Mouse (Mus musculus) limb, embryonic 14.5 days (tissue): Measurements from ENCODE around the gene Prkce. TPM values are rescaled to one million over a fixed set of nuclear protein-coding genes. Genes with fewer than 3 reads are reported as not detected.

ENCODE experiments used
- ATAC-seq: fragments of 200-750 bp; cut with Nextera tagmentation; 2 replicates; pipeline ENCODE4 v1.8.0; 2017; ENCODE audit warnings: low read depth, moderate number of reproducible peaks, moderate TSS enrichment; ENCODE audit not compliant: low FRiP score
- DNase-seq: peaks from one replicate; pipeline ENCODE4 v3.0.0-alpha.2; 2015; ENCODE audit warnings: low spot score
- H3K27ac ChIP-seq: fragments of 300-500 bp; sonication (generic); replicated peaks from 2 replicates; pipeline ENCODE4 v1.5.1; 2014; ENCODE audit warnings: low read depth, mild to moderate bottlenecking, low read length, moderate library complexity, mixed read lengths
- H3K27me3 ChIP-seq: fragments of 300-500 bp; sonication (generic); 2 replicates; pipeline ENCODE4 v1.6.1; 2014; ENCODE audit warnings: low read length, mixed read lengths; ENCODE audit not compliant: control insufficient read depth, insufficient read depth
- H3K36me3 ChIP-seq: fragments of 300-500 bp; sonication (generic); 2 replicates; pipeline ENCODE4 v1.6.1; 2014; ENCODE audit warnings: mild to moderate bottlenecking, low read length, moderate library complexity, mixed read lengths; ENCODE audit not compliant: control insufficient read depth, insufficient read depth
- H3K4me1 ChIP-seq: fragments of 300-500 bp; sonication (generic); 2 replicates; pipeline ENCODE4 v1.6.1; 2014; ENCODE audit warnings: antibody characterized with exemption, low read length, mixed read lengths; ENCODE audit not compliant: control insufficient read depth, insufficient read depth
- H3K4me2 ChIP-seq: fragments of 300-500 bp; sonication (generic); replicated peaks from 2 replicates; pipeline ENCODE4 v1.6.1; 2014; ENCODE audit warnings: low read depth, mild to moderate bottlenecking, low read length, moderate library complexity; ENCODE audit not compliant: severe bottlenecking
- H3K4me3 ChIP-seq: fragments of 300-500 bp; sonication (generic); replicated peaks from 2 replicates; pipeline ENCODE4 v1.5.1; 2014; ENCODE audit warnings: low read length
- H3K9ac ChIP-seq: fragments of 300-500 bp; sonication (generic); 2 replicates; pipeline ENCODE4 v1.6.1; 2014; ENCODE audit warnings: mild to moderate bottlenecking, low read depth, low read length, moderate library complexity; ENCODE audit not compliant: severe bottlenecking
- H3K9me3 ChIP-seq: fragments of 300-500 bp; sonication (generic); 2 replicates; pipeline ENCODE4 v1.6.1; 2016; ENCODE audit warnings: low read length; ENCODE audit not compliant: control insufficient read depth
- POLR2A ChIP-seq: fragments of 200-500 bp; IDR thresholded peaks from 2 replicates; pipeline ENCODE4 v1.8.0; 2012; ENCODE audit warnings: inconsistent platforms, mild to moderate bottlenecking, moderate library complexity, borderline replicate concordance; ENCODE audit not compliant: insufficient read depth, insufficient read length; ENCODE audit errors: extremely low read depth
- WGBS: fragments of 180-500 bp; shearing (Covaris S2); extraction: QIAGEN DNeasy Blood & Tissue Kit; methylation state at CpG from one replicate; pipeline ENCODE4 v1.1.7; 2014; 5-methylcytosine and 5-hydroxymethylcytosine counted together
- polyA plus RNA-seq, 2 experiments: library from polyadenylated mRNA; depleted of rRNA in 1 of 2; stranded (reverse) in 1 of 2; unstranded in 1 of 2; fragments of >200 nt; fragmentation: Nextera tagmentation in 1 of 2; extraction: Ambion mirVana in 1 of 2; gene quantifications; 2 replicates each; pipeline versions ENCODE4 v1.2.1 to v1.2.3; 2012 to 2014

Prkce gene
- polyA plus RNA-seq (2012; rRNA removed): 4.4 and 4.7 TPM in 2 replicates
- polyA plus RNA-seq (2014; fragmentation: Nextera tagmentation; extraction: Ambion mirVana): 9.3 and 10.0 TPM in 2 replicates

DNA sequence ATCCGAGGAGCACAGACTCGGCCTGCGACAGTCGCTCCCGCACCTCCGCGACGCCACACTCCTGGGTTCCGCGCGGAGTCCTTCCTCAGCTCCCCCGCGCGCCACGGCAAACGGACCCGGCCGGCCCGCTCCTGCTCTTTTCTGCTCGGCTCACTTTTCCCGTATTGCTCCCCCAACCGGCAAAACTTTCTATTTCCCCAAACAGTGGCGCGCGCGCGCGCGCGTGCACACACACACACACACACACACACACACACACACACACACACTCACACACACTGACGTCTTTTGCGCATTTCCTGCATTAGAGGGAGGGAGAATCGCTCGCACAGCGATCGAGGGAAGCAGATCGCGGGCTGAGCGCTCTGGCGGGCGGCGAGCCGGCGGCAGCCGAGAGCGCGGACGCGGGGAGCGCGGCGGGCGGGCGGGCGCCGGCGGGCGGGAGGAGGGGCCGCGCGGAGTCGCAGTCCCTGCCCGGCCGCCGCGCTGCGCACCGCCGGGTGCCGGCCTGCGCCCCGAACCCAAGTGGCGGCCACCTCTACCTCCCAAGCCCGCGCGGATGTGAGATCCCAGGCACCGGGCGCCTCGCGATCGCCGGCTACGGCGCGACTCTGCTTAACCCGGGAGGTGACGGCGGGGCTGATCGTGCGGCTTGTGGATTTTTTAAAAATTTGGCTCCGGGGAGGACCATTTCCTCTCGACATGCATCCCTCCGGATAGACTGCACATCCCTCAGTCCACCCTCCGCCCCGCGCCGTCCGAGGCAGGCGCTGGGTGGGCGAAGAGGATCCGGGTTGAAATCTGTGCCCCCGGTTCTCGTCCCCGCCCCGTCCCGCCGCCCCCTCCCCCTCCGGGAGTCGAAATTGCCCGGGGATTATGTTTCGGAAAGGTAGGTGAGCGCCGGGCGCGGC, at the start of gene Prkce:
TSS of gene Prkce (plus strand) at position 466 of the 911 bp plus-strand sequence.
- peak within 1 kb of the TSS; percentile 85 for H3K9ac ChIP-seq
- H3K4me1 ChIP-seq: peaks cover 18% of the 10 kb centered on the region
- DNase-seq (peak; percentile 88), ATAC-seq (peak; percentile 79)
- H3K9me3 ChIP-seq: no peaks in the 10 kb centered on the region
- H3K27ac ChIP-seq: peak within 1 kb of the TSS; percentile 96
- no peaks in the 10 kb centered on the region for H3K27me3 ChIP-seq
- under 1% methylated on average over 80 of the region's 115 CpGs for WGBS
- peak within 1 kb of the TSS; percentile 94 for H3K4me2 ChIP-seq
- H3K36me3 ChIP-seq: no peaks in the 10 kb centered on the region
- TF ChIP-seq POLR2A: peak; percentile 71; the same call in 1 of the 2 replicates
- H3K4me3 ChIP-seq: peak within 1 kb of the TSS; percentile 76

DNA sequence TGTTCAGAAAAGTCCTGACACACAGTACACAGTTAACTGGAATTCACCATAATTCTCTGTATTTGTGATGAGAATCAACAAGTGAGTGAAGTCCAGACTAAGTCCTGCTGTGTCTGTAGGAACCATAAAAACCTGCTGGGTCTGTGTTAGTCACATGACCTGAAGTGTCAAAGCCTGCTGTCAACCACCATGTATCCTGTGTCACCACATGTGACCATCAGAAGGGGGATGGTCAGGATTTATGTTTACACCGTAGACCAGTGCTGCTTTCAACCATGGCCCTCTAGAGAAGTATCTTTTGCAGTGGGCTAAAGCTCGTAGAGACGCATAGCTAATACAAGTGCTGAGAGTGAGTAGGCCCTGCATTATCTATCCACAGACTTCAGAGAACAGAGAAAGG, 44.4 kb upstream of the Prkce start:
- H3K4me3 ChIP-seq: no peak overlapping the region
- no peak for TF ChIP-seq POLR2A
- H3K27me3 ChIP-seq: no peaks in the 10 kb centered on the region
- no peak overlapping the region for H3K9ac ChIP-seq
- 86% methylated on average over 3 of the region's 3 CpGs for WGBS
- no peak overlapping the region for H3K4me2 ChIP-seq
- DNase-seq: no peak
- no peak overlapping the region for H3K27ac ChIP-seq
- no peak for ATAC-seq
- peaks cover 41% of the 10 kb centered on the region for H3K36me3 ChIP-seq
- no peaks in the 10 kb centered on the region for H3K4me1 ChIP-seq
- H3K9me3 ChIP-seq: no peaks in the 10 kb centered on the region

GRCm38 (mm10) chr17:86125908-86126307, 41.7 kb upstream of the Prkce start:
- ATAC-seq: no peak
- H3K4me3 ChIP-seq: no peak overlapping the region
- no peak for TF ChIP-seq POLR2A
- DNase-seq: no peak
- no peak overlapping the region for H3K27ac ChIP-seq
- no peak overlapping the region for H3K9ac ChIP-seq
- no peak overlapping the region for H3K4me2 ChIP-seq
- H3K36me3 ChIP-seq: peaks cover 55% of the 10 kb centered on the region
- no peaks in the 10 kb centered on the region for H3K4me1 ChIP-seq
- no peaks in the 10 kb centered on the region for H3K27me3 ChIP-seq
- 80% methylated on average over 5 of the region's 5 CpGs for WGBS
- H3K9me3 ChIP-seq: no peaks in the 10 kb centered on the region

DNA sequence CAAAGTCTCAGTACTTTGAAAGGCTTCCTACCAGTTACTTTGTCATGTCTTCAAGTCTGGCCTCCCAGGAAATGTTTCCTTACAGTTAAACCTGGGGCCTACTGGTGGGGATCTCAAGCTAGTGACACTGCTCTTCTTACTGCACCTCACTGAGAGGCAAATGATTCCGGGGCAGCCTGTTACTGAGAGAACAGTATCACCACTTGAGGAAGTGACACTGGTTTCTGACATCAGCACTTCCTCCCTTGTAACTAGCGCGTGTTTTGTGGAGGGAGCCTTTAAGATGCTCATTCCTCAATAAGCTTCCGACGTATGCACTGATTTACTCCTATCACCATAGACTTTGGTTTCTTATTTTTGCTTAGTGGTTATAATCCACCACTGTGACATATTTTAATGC, 39.4 kb upstream of the Prkce start:
- H3K27ac ChIP-seq: no peak overlapping the region
- WGBS: 92% methylated on average over 5 of the region's 5 CpGs
- H3K9me3 ChIP-seq: no peaks in the 10 kb centered on the region
- ATAC-seq (no peak), DNase-seq (no peak)
- H3K9ac ChIP-seq: no peak overlapping the region
- H3K27me3 ChIP-seq: no peaks in the 10 kb centered on the region
- TF ChIP-seq POLR2A: no peak
- H3K4me3 ChIP-seq: no peak overlapping the region
- no peaks in the 10 kb centered on the region for H3K4me1 ChIP-seq
- H3K4me2 ChIP-seq: no peak overlapping the region
- peaks cover 54% of the 10 kb centered on the region for H3K36me3 ChIP-seq

DNA sequence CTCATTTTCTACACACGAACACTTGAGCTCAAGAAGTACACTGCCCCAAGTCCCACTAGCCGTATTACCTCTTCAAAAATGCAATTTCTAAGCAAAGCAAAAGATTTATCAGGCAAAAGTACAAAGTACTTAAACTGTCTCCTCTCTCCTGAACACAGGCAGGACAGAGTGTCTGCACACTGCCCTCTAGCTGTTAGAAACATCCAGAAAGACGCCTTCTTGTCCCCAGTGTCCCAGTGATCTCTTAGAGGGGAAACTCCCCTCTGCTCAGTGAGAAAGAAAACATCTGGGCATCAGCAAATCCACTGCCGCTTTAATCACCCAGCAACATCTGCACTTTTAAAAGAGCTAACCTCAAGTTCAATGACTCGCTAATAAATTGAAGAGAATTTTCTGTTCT, 35.1 kb upstream of the Prkce start:
- Histone ChIP-seq H3K27me3 (no peaks in the 10 kb centered on the region), H3K4me3 (no peak overlapping the region), H3K27ac (no peak overlapping the region), H3K9ac (no peak overlapping the region), H3K4me1 (no peaks in the 10 kb centered on the region), H3K9me3 (no peaks in the 10 kb centered on the region), H3K36me3 (peaks cover 61% of the 10 kb centered on the region), H3K4me2 (no peak overlapping the region)
- DNase-seq (no peak), ATAC-seq (no peak)
- TF ChIP-seq POLR2A: no peak
- WGBS: 68% methylated on average over 5 of the region's 5 CpGs
